Mouse (Mus musculus) ES-E14 (cell line): ENCODE results near the gene 6330403K07Rik. TPM values are rescaled to one million over a fixed set of nuclear protein-coding genes. Genes with fewer than 3 reads are reported as not detected.

Experiments
- DNase-seq: peaks from one replicate; pipeline ENCODE4 v3.0.0-alpha.2; 2013; ENCODE audit warnings: low read depth, low spot score
- H3K27ac ChIP-seq: 2 replicates; pipeline ENCODE4 v1.5.1; 2012; ENCODE audit warnings: low read depth, mild to moderate bottlenecking, low read length, moderate library complexity, mixed read lengths; ENCODE audit not compliant: poor library complexity, insufficient read depth, severe bottlenecking
- H3K36me3 ChIP-seq: 2 replicates; pipeline ENCODE4 v1.6.1; 2012; ENCODE audit warnings: mild to moderate bottlenecking, low read length, moderate library complexity, mixed read lengths; ENCODE audit not compliant: control insufficient read depth, poor library complexity, insufficient read depth, severe bottlenecking
- H3K4me1 ChIP-seq, 2 experiments: fragments of 150-350 bp in 1 of 2; sonication (generic) in 1 of 2; 2 replicates each; pipeline ENCODE4 v1.6.1; 2012; ENCODE audit warnings: low read length in 2 of 2, mild to moderate bottlenecking in 1 of 2, mixed read lengths in 1 of 2; ENCODE audit not compliant: control insufficient read depth in 2 of 2, insufficient read depth in 2 of 2, poor library complexity in 1 of 2
- H3K4me3 ChIP-seq, 2 experiments: fragments of 150-350 bp in 1 of 2; sonication (generic) in 1 of 2; 2 replicates each; pipeline ENCODE4 v1.5.1; 2012; ENCODE audit warnings: low read length in 2 of 2, low read depth in 1 of 2, mild to moderate bottlenecking in 1 of 2, mixed read lengths in 1 of 2; ENCODE audit not compliant: insufficient read depth in 1 of 2, poor library complexity in 1 of 2, severe bottlenecking in 1 of 2
- H3K9ac ChIP-seq: 2 replicates; pipeline ENCODE4 v1.6.1; 2012; ENCODE audit warnings: low read depth, mild to moderate bottlenecking, low read length, mixed read lengths; ENCODE audit not compliant: poor library complexity, insufficient read depth, severe bottlenecking
- H3K9me3 ChIP-seq: fragments of 150-350 bp; sonication (generic); 2 replicates; pipeline ENCODE4 v1.6.1; 2012; ENCODE audit warnings: low read depth, mild to moderate bottlenecking, low read length; ENCODE audit not compliant: control insufficient read depth, insufficient read depth
- CHD2 ChIP-seq: IDR thresholded peaks from 2 replicates; pipeline ENCODE4 v1.6.1; 2014; ENCODE audit warnings: mild to moderate bottlenecking, low read depth, low read length, inconsistent platforms
- HCFC1 ChIP-seq: IDR thresholded peaks from 2 replicates; pipeline ENCODE4 v1.6.1; 2012; ENCODE audit warnings: low read length, inconsistent platforms, borderline replicate concordance; ENCODE audit not compliant: insufficient read depth
- MAFK ChIP-seq: IDR thresholded peaks from 2 replicates; pipeline ENCODE4 v1.6.1; 2014; ENCODE audit warnings: mild to moderate bottlenecking, low read depth, low read length, inconsistent platforms; ENCODE audit not compliant: insufficient read depth
- ZC3H11A ChIP-seq: IDR thresholded peaks from 2 replicates; pipeline ENCODE4 v1.6.1; 2012; ENCODE audit warnings: low read depth, mild to moderate bottlenecking, inconsistent platforms, low read length, borderline replicate concordance
- ZNF384 ChIP-seq: IDR thresholded peaks from 2 replicates; pipeline ENCODE4 v1.6.1; 2012; ENCODE audit warnings: low read depth, low read length, inconsistent platforms
- in situ Hi-C, 2 experiments: fragments of 600-800 bp; cut with MboI; formaldehyde crosslinking; loops; one replicate each; pipeline ENCODE4 v1.15.1; 2025; ENCODE audit warnings: low sequenced_read_pairs in 2 of 2, inconsistent platforms in 1 of 2; ENCODE audit not compliant: unreplicated experiment in 2 of 2
- total RNA-seq: library from RNA; depleted of rRNA; stranded (reverse); fragments of 300-350 nt; gene quantifications from 2 replicates; pipeline ENCODE4 v1.2.3, GENCODE M21; 2012

6330403K07Rik gene
- total RNA-seq, 1 experiment = 4.2 TPM

DNA sequence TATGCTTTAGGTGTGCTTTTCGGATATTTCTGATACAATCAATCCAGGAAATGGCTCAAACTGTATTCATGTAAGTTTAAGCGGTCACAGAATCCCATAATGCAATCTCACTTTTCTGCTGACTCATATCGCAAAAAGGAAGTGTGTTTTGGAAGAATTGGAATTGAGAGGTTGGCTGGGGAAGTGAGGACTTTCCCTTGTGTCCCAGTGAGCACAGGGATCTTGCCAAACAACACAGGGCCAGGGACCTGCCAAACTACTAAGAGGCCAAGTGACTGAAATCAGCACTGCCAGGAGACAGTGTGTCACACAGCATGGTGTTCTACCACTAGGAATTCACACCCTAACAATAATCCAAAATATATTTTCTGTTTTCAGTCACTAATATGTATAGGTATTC is 25.0 kb downstream of the 6330403K07Rik start:
- Histone ChIP-seq H3K36me3 (peaks cover 16% of the 10 kb centered on the region), H3K27ac (no peak overlapping the region), H3K4me3 (no peak overlapping the region), H3K9ac (no peak overlapping the region), H3K9me3 (no peaks in the 10 kb centered on the region), H3K4me1 (no peaks in the 10 kb centered on the region)
- no peak for DNase-seq
- no peak for TF ChIP-seq HCFC1
- no peak for TF ChIP-seq MAFK
- TF ChIP-seq CHD2 = no peak
- TF ChIP-seq ZNF384 = no peak
- no peak for TF ChIP-seq ZC3H11A
- in situ Hi-C loops = no loop called here

DNA sequence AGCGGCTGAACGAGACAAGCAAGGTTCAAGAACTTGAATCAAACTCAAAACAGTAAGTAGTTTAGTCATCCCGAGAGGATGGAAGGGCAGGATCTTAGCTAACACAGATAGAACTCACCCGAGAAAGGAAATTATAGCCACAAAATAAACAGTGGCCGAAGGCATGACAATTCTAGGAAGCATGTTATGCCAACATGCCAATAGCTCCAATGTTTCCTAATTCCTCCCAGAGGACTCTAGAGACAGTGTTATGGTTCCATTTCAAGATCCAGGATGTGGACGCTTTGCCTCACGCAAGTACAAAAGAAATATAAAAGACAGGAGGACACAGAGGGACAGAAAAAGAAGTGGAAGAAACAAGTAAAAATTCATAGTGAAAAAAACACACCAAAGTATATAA is 25.5 kb downstream of the 6330403K07Rik start:
- in situ Hi-C loops = no loop called here
- H3K9ac ChIP-seq = no peak overlapping the region
- no peak overlapping the region for H3K4me3 ChIP-seq
- no peak overlapping the region for H3K27ac ChIP-seq
- no peaks in the 10 kb centered on the region for H3K4me1 ChIP-seq
- H3K9me3 ChIP-seq = no peaks in the 10 kb centered on the region
- TF ChIP-seq ZC3H11A (no peak), MAFK (no peak), HCFC1 (no peak), ZNF384 (no peak), CHD2 (no peak)
- H3K36me3 ChIP-seq = peaks cover 16% of the 10 kb centered on the region
- no peak for DNase-seq

DNA sequence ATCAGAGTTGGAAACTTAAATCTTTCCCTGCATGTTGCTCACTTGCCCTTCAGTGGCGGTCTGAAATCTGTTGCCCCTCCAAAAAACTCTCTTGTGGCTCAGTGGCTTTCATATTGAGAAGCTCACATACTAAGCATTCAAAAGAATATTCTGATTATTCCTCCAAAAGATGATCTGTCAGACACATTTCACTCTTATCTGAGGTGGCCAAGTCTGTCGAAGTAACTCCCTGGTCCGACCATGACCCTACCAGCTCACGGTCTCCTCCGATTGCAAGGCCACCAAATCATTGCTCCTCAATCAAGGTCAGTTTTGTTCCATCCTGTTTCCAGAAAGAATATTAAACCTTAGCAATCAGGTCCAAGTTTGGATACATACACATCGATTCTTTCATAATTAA is 26.3 kb downstream of the 6330403K07Rik start:
- in situ Hi-C loops = no loop called here
- TF ChIP-seq HCFC1 = no peak
- TF ChIP-seq MAFK = no peak
- TF ChIP-seq ZNF384 = no peak
- TF ChIP-seq CHD2 = no peak
- TF ChIP-seq ZC3H11A = no peak
- Histone ChIP-seq H3K36me3 (peaks cover 12% of the 10 kb centered on the region), H3K9me3 (no peaks in the 10 kb centered on the region), H3K9ac (no peak overlapping the region), H3K27ac (no peak overlapping the region), H3K4me3 (no peak overlapping the region), H3K4me1 (no peaks in the 10 kb centered on the region; a peak in 1 of 4 replicates)
- no peak for DNase-seq

DNA sequence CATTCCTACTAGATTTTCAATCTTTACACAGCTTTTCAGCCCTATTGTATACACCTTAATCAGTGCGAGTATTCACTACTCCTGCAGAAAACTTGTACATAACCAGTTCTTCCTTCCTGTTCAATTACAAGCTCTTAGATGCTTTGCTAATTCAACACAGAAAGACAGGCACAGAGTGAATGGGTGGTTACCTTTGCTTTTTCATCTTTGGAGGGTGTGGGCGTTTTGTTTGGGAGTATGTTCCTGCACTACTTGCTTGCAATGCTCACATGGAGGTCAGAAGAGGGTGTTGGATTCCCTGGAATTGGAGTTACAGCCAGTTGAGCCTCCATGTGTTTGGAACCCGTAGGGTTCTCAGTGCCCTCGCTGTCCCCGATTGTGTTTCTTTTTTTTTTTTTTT is 28.3 kb downstream of the 6330403K07Rik start:
- no peak for DNase-seq
- Histone ChIP-seq H3K36me3 (peaks cover 7% of the 10 kb centered on the region; the same call in 1 of the 2 replicates), H3K4me1 (no peaks in the 10 kb centered on the region; a peak in 1 of 4 replicates), H3K27ac (no peak overlapping the region), H3K9ac (no peak overlapping the region), H3K4me3 (peak overlapping the region in 1 of 2 experiments; percentile 22; a peak in 1 of 4 replicates), H3K9me3 (no peaks in the 10 kb centered on the region)
- in situ Hi-C loops = no loop called here
- TF ChIP-seq ZNF384 = no peak
- TF ChIP-seq MAFK = no peak
- no peak for TF ChIP-seq CHD2
- TF ChIP-seq ZC3H11A = no peak
- TF ChIP-seq HCFC1 = no peak

DNA sequence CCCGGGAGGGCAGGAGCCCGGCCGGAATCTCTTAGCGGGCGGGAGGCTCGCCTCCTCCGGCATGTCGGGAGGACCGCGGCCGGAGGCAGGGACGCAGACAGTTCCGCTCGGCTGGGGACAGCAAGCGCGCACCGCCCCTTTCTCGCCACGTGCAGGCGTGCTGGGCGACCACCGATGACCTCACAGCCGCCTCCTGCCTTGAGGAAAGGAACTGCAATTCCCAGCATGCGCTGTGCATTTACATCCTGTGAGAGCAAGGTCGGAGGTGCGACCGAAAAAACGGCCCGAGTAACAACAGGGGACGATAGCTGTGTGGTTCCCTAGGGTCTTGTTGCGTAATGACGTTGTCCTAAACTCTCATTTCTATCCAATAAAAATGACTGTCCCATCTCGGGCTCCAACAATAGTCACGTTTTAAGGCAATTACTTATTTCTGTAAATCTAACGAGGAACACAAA is 29.0 kb downstream of the 6330403K07Rik start, which contains the start of gene Dhx33:
Gene Dhx33 (minus strand): TSS at position 122 of the 458 bp plus-strand sequence.
- peak; percentile 99 for TF ChIP-seq HCFC1
- no peak for TF ChIP-seq ZC3H11A
- peak; percentile 81 for TF ChIP-seq CHD2
- no peaks in the 10 kb centered on the region; a peak in 1 of 4 replicates for H3K4me1 ChIP-seq
- no peaks in the 10 kb centered on the region for H3K9me3 ChIP-seq
- peak; percentile 97 for DNase-seq
- in situ Hi-C loops = no loop called here
- H3K4me3 ChIP-seq = peak within 1 kb of the TSS; percentile 86 to 92
- peaks cover 9% of the 10 kb centered on the region for H3K36me3 ChIP-seq
- peak within 1 kb of the TSS; percentile 86 for H3K9ac ChIP-seq
- H3K27ac ChIP-seq = no peak within 1 kb of the TSS
